Mouse (Mus musculus) layer of hippocampus, postnatal 10 days (tissue): Measurements from ENCODE around the gene Srgap3. TPM values are rescaled to one million over a fixed set of nuclear protein-coding genes. Genes with fewer than 3 reads are reported as not detected.

Experiments used
- DNase-seq, 2 experiments: peaks; one replicate each; pipeline ENCODE4 v3.0.0; 2021; ENCODE audit warnings: low spot score in 2 of 2
- long read RNA-seq: library from polyadenylated mRNA; stranded (forward); transcript quantifications from one replicate; pipeline ENCODE4 v2.0.0, GENCODE M21; 2023
- total RNA-seq, 2 experiments: library from RNA; stranded (reverse); gene quantifications; 2 replicates each; pipeline ENCODE4 v1.2.3; 2021

Gene Srgap3
- 100 to 1,000 TPM; 256 to 268 TPM for total RNA-seq
- long read RNA-seq, partial matches to known transcripts: 3 of 45 reads
- long read RNA-seq, other reads (novel, unspliced or antisense): 42 of 45 reads

DNA sequence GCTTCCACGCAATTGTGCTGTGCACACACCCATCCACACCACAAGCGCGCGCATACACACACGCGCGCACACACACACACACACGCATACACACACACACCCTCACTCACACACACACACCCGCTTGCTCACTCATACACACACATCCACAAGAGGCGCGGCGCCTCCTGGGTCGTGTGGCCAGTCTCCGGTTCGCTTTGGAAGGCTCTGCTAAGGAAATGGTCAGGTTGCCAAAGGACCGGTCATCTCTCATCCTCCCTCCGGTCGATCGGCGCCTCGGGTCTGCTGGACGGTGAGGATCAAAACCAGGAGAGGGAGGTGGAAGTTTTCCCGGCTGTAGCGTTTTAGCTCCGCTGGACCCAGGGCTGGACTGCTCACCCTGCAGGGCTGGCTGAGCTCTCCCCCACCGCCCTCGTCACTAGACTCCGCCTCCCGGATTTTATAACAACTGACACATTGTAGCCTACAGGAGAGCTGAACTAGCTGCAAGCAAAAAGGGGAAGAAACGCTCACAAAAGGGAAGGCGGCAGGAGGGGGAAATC lies at the start of gene Srgap3:
Srgap3 (minus strand) TSS at position 372 of the 542 bp plus-strand sequence.
- peak; percentile 78 to 84 for DNase-seq

DNA sequence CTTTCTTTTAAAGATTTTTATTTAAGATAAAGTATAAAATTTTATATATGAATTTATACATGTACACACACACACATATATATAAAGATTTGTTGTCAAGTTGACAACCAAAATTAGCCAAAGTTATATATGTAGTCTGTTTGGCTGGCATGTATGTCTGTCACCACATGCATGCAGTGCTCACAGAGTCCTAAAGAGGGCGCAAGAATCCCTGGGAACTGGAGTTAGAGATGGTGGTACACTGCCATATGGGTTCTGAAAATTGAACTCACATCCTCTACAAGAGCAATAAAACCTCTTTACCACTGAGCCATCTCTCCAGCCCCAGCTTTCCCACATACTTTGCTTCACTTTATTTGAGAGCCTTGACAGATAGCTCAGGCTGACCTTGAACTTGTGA lies 48.6 kb upstream of the Srgap3 start:
- DNase-seq: no peak

DNA sequence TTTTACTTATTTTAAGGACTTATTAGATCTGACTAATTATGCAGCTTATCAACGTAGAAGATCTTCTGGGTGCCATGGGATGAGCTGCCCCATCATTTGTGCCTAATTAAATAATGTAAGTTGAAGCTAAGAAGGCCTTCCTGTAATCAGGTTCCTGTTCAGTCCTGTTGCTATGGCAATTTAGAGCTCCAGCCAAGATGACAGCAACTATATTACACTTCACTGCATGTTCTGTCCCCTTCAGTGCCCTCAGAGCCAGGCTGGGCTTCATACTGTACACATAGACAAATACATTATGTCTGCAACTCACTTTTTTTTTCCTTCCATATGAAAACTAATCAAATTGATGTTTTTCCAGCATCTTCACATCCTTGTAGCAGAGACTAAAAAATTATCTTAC lies 43.1 kb upstream of the Srgap3 start:
- DNase-seq: no peak

- DNase-seq: no peak
These were observed 38.6 kb upstream of the Srgap3 start for GRCm38 (mm10) chr6:112985362-112986314.

DNA sequence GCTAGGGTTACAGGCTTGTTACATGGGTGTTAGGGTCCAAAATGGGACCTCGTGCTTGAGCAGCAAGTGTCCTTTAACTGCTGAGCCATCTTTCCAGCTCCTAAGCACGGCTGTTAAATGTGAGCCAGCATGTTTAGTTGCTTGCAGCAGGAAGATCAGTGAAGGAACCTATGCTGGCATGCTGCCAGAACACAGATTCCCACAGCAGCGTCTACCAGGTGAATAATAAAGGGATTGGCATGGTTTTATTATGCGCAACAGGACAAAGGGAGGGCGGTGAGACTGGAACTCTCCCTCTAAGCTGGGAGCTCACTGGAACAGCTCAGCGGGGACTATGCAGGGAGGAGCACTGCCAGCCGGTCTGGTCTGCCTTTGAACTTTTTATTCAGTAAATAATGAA lies 35.2 kb upstream of the Srgap3 start:
- no peak for DNase-seq

DNA sequence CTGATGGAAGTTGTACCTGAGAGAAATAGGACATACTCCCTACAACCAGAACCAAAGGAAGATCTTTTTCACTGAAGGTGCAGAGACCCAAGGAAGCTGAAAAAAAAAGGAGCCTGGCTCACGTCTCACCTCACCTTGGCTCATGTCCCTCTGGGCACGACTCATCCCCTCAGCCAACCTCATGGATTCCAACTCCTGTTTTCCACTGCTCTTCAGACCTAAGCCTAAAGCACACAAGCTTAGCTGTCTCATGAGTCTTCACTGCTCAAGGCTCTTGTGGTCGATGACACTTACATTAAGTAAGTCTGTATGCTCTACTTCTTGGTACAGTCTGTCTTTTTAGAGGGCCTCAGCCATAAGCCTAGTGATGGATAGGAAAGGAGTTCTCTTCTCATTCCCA lies 31.9 kb upstream of the Srgap3 start:
- DNase-seq: no peak

- DNase-seq: no peak
These were observed 30.2 kb upstream of the Srgap3 start for GRCm38 (mm10) chr6:112977246-112977645.

- no peak for DNase-seq
These were observed 29.5 kb upstream of the Srgap3 start for GRCm38 (mm10) chr6:112976541-112976940.

DNA sequence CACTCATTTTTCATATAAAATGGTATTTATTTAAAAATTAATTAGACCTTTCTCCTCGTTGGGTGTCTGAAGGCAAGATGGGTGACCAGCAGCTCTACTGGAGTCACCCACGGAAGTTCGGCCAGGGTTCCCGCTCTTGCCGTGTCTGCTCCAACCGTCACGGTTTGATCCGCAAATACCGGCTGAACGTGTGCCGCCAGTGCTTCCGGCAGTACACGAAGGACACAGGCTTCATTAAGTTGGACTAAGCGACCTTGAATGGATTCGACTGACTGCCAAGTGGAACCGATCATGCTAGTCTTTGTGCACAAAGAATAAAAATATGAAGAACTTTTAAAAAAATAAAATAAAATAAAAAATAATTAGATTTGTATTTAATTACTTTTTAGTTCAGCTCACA lies 29.1 kb upstream of the Srgap3 start:
- DNase-seq: no peak

GRCm38 (mm10) chr6:112973786-112974720 lies 27.0 kb upstream of the Srgap3 start:
- DNase-seq: peak in 1 of 2 experiments; percentile 9

- DNase-seq: peak; percentile 55 to 59
These were observed 26.0 kb upstream of the Srgap3 start for GRCm38 (mm10) chr6:112972858-112973631.

DNA sequence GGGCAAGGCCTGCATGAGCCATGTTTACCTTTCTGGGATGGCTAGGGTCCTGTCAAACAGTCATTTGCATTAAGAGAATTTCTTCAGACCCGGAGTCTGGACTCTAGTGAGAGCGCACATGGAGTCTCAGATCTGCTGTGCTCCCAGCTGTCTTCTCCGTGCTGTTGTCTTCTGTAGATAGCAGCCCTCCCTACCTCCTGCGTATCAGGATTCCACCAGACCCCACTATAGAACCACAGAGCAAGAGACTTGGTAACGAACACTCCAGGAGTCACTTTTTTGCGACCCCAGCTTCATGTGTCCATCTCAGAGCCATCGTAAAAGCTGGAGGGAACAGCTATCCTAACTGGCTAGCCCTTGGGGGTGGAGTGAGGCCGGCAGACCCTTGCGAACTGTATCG lies 25.1 kb upstream of the Srgap3 start:
- no peak for DNase-seq

DNA sequence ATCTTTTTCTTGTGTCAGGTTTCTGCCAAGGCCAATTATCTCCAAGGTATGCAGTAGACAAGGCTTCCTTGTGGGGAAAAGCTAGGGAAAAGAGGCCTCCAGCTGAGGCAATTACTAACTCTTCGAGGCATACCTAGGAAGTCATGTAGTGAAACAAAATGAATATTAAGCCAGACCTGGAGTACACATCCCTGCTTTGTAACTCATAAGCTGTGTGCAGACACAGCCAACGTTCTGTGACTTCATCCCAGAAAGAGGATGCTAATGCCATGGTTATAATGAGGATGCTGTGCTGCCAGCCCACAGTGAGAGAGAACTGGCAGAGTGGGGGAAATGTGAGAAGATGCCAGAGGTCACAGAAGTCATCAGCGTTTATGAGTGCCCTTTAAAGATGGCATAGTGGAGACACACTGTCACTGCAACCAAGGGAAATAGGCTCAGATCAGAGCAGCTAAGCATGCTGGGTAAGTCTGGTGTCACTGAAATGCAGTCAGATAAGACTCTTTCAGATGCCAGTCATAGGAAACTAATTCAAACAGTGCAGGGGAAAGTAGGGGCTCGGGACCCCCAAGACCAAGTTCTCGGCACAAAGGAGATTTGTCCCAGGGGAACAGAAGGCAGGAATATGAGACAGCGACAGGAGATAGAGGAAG lies 24.2 kb upstream of the Srgap3 start:
- no peak for DNase-seq

DNA sequence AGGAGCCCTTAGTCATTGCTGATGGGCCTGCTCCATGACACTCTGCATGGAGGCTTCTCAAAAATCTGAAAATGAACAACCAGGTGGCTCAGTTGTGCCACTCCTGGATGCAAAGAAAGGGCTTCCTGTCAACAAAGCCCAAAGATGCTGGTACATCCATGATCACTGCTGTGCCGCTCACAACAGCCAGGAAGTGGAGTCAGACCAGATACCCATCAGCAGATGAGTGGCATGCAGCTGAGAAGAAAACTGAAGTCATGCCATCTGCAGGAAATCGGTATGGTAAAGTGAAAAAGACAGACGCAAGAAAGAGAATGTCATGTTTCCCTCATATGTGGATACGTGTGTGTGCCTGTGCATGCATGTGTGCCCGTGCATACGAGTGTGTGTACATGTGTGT lies 20.3 kb upstream of the Srgap3 start:
- DNase-seq: no peak

DNA sequence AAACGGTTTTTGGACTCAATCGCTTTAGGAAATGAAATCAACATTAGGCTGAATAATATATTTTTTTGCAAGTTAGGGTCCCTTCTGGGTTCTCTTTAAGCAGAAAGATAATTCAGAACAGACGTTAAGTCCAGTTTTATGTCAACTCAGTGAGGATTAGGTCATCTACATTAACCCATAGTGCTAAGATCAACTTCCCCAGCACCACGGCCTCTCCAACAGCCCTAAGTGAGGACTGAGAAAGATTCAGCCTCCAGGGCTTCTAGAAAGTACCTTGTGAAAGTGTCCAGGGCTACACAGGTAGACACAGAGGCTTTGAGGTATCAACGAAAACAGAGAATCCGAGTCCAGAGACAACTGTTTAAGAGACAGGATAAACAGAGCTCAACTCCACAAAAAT lies 11.3 kb upstream of the Srgap3 start:
- DNase-seq: no peak

DNA sequence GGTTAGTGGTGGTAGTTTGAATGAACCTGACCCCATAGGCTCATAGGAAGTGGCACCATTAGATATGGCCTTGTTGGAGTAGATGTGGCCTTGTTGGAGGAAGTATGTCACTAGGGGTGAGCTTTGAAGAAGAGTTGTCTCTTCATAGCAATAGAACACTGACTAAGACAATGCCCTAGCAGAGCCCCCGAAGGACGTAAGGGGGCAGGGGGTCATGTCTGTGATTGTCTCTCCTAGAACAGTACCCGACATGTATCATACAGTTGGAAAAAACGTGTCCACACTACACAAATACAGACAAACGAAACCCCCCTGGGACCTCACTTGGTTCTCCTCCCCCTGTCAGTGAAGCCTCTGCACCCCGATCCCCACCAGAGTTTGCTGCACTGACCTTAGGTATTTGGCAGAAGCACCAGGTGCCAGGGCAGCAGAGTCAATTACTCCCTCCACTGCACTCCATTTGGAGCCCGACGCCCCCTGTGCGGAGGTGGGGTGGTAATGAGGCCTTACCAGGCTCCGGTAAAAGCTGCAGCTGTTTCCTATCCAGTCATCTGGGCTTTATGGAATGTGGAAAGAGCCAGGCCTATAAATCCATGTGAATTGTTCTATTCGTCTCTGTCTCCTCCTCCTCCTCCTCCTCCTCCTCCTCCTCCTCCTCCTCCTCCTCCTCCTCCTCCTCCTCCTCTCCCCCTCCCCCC lies 10.7 kb upstream of the Srgap3 start:
- no peak for DNase-seq

GRCm38 (mm10) chr6:112955773-112956172 lies 8.7 kb upstream of the Srgap3 start:
- DNase-seq: no peak

GRCm38 (mm10) chr6:112953905-112954304 lies 6.8 kb upstream of the Srgap3 start:
- DNase-seq: no peak

- no peak for DNase-seq
These were observed 4.2 kb upstream of the Srgap3 start for GRCm38 (mm10) chr6:112951254-112951653.
